Mouse (Mus musculus) megakaryocyte, embryonic 14.5 days (primary cell): Measurements from ENCODE around the gene Gm5737.

Experiments
- FLI1 ChIP-seq: IDR thresholded peaks from 2 replicates; pipeline ENCODE4 v1.6.1; 2012; ENCODE audit warnings: low read length, inconsistent platforms, mixed read lengths
- GATA1 ChIP-seq: IDR thresholded peaks from 3 replicates; pipeline ENCODE4 v1.6.1; 2012; ENCODE audit warnings: mixed read lengths, low read length, inconsistent platforms, borderline replicate concordance

GRCm38 (mm10) chr7:120823248-120823647 lies 11.1 kb downstream of the Gm5737 start:
- no peak for TF ChIP-seq GATA1
- TF ChIP-seq FLI1, result no peak
